Mouse (Mus musculus) erythroid progenitor cell, adult 5-6 weeks (primary cell): ENCODE data around the gene Sh3d21. TPM values are rescaled to one million over a fixed set of nuclear protein-coding genes. Genes with fewer than 3 reads are reported as not detected.

Experiments
- ATAC-seq: replicated peaks from 2 replicates; pipeline ENCODE4 v1.8.0; 2016; ENCODE audit warnings: moderate number of reproducible peaks, mild to moderate bottlenecking, moderate TSS enrichment, inconsistent platforms; ENCODE audit not compliant: poor library complexity, low FRiP score, severe bottlenecking
- total RNA-seq, 2 experiments: library from RNA; stranded (forward) in 1 of 2; stranded (reverse) in 1 of 2; fragments of 150-400 nt in 1 of 2; fragments of 186-747, 209-891 nt in 1 of 2; gene quantifications; 2 replicates each; pipeline versions ENCODE4 v1.2.3 to v1.2.4; 2015 to 2017; ENCODE audit warnings: low replicate concordance in 2 of 2

Sh3d21 gene
- total RNA-seq, 2 experiments from 2014 or later, result not detected

- no peak for ATAC-seq
Observed at GRCm38 (mm10) chr4:126148161-126148961, 14.9 kb downstream of the Sh3d21 start.

GRCm38 (mm10) chr4:126147533-126148160 is 15.6 kb downstream of the Sh3d21 start, which contains the start of gene Eva1b:
TSS of gene Eva1b (plus strand) at chr4:126147744.
- no peak for ATAC-seq

- no peak for ATAC-seq
Observed at GRCm38 (mm10) chr4:126146974-126147532, 16.2 kb downstream of the Sh3d21 start.

GRCm38 (mm10) chr4:126145396-126145795 is 17.9 kb downstream of the Sh3d21 start:
- ATAC-seq, result no peak

- no peak for ATAC-seq
Observed at GRCm38 (mm10) chr4:126141021-126141420, 22.3 kb downstream of the Sh3d21 start.

GRCm38 (mm10) chr4:126137773-126138172 is 25.5 kb downstream of the Sh3d21 start:
- no peak for ATAC-seq

- no peak for ATAC-seq
Observed at GRCm38 (mm10) chr4:126134639-126135038, 28.7 kb downstream of the Sh3d21 start.

- ATAC-seq, result no peak
Observed at GRCm38 (mm10) chr4:126134236-126134635, 29.1 kb downstream of the Sh3d21 start.

GRCm38 (mm10) chr4:126132636-126133264 is 30.5 kb downstream of the Sh3d21 start:
- no peak for ATAC-seq

GRCm38 (mm10) chr4:126131290-126132121 is 31.8 kb downstream of the Sh3d21 start:
- ATAC-seq, result no peak

GRCm38 (mm10) chr4:126130502-126130901 is 32.8 kb downstream of the Sh3d21 start:
- ATAC-seq, result no peak

GRCm38 (mm10) chr4:126123309-126124040 is 39.8 kb downstream of the Sh3d21 start:
- ATAC-seq, result no peak

- no peak for ATAC-seq
Observed at GRCm38 (mm10) chr4:126120506-126120905, 42.8 kb downstream of the Sh3d21 start.

GRCm38 (mm10) chr4:126120052-126120451 is 43.2 kb downstream of the Sh3d21 start:
- ATAC-seq, result no peak

- no peak for ATAC-seq
Observed at GRCm38 (mm10) chr4:126119051-126119450, 44.2 kb downstream of the Sh3d21 start.

GRCm38 (mm10) chr4:126118651-126119050 is 44.6 kb downstream of the Sh3d21 start:
- ATAC-seq, result no peak

- no peak for ATAC-seq
Observed at GRCm38 (mm10) chr4:126117116-126117515, 46.2 kb downstream of the Sh3d21 start.

- no peak for ATAC-seq
Observed at GRCm38 (mm10) chr4:126115871-126116521, 47.3 kb downstream of the Sh3d21 start.
